Mouse (Mus musculus): Measurements from ENCODE around the gene Ace. TPM values are rescaled to one million over a fixed set of nuclear protein-coding genes. Genes with fewer than 3 reads are reported as not detected.

Gene Ace
- total and polyA plus RNA-seq, 2 experiments from 2014 or later, result 11.1 to 35.9 TPM

GRCm38 (mm10) chr11:106001718-106002117, 34.0 kb downstream of the Ace start:
- TF ChIP-seq CTCF (IDR thresholded peaks at IDR 0.05; ENCODE audit: low read depth), result peak; percentile 70
- H3K36me3 ChIP-seq (ENCODE audit: insufficient read depth, low read length), result no peaks in the 10 kb centered on the region
- no peaks in the 10 kb centered on the region for H3K9me3 ChIP-seq (ENCODE audit: low read length)
- no peak overlapping the region for H3K9ac ChIP-seq (replicated peaks; ENCODE audit: low read length)
- no peak overlapping the region for H3K27ac ChIP-seq
- no peaks in the 10 kb centered on the region for H3K27me3 ChIP-seq (ENCODE audit: insufficient read depth, low read length)
- DNase-seq (ENCODE audit: low spot score) (peak; percentile 59), ATAC-seq (no peak)
- 45% methylated on average over 4 of the region's 4 CpGs for WGBS
- H3K4me2 ChIP-seq (ENCODE audit: low read depth, low read length), result no peak overlapping the region
- no peaks in the 10 kb centered on the region for H3K4me1 ChIP-seq (ENCODE audit: insufficient read depth, low read length)
- H3K4me3 ChIP-seq (ENCODE audit: low read length), result no peak overlapping the region

- peaks cover 5% of the 10 kb centered on the region; the same call in 1 of the 2 replicates for H3K4me1 ChIP-seq (ENCODE audit: insufficient read depth, low read length)
- ATAC-seq, result no peak
- H3K36me3 ChIP-seq (ENCODE audit: insufficient read depth, low read length), result no peaks in the 10 kb centered on the region
- H3K9ac ChIP-seq (replicated peaks; ENCODE audit: low read length), result no peak overlapping the region
- no peak for TF ChIP-seq CTCF (IDR thresholded peaks at IDR 0.05; ENCODE audit: low read depth)
- no peaks in the 10 kb centered on the region for H3K9me3 ChIP-seq (ENCODE audit: low read length)
- no peaks in the 10 kb centered on the region for H3K27me3 ChIP-seq (ENCODE audit: insufficient read depth, low read length)
- no peak overlapping the region for H3K4me3 ChIP-seq (ENCODE audit: low read length)
- H3K4me2 ChIP-seq (ENCODE audit: low read depth, low read length), result no peak overlapping the region
- DNase-seq (ENCODE audit: low spot score), result no peak
- H3K27ac ChIP-seq, result no peak overlapping the region
- 89% methylated on average over 1 of the region's 1 CpGs for WGBS
Observed at GRCm38 (mm10) chr11:106004576-106004975, 36.8 kb downstream of the Ace start.

DNA sequence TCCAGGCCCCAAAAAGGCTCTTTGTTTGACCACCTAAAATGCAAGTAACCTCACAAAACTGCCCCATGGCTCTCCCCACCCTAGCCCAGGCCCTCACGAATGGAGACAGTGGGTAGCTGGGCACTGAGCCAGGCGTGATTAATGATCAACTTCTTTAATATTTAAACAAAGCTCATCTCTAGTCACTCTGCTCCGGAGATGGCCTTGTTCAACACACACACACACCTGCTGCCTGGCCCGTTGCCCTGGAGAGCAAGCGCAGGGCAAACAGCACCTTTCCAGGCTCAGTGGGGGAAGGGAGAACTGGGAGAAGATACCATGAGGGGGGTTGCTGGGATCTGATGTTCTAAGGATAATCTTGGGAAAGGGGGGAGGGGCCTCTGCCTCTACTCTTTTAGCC, 38.2 kb downstream of the Ace start:
- WGBS, result 34% methylated on average over 5 of the region's 5 CpGs
- H3K27me3 ChIP-seq (ENCODE audit: insufficient read depth, low read length), result no peaks in the 10 kb centered on the region
- DNase-seq (ENCODE audit: low spot score) (no peak), ATAC-seq (no peak)
- no peak overlapping the region for H3K27ac ChIP-seq
- H3K4me2 ChIP-seq (ENCODE audit: low read depth, low read length), result no peak overlapping the region
- H3K9me3 ChIP-seq (ENCODE audit: low read length), result no peaks in the 10 kb centered on the region
- no peak overlapping the region for H3K4me3 ChIP-seq (ENCODE audit: low read length)
- H3K4me1 ChIP-seq (ENCODE audit: insufficient read depth, low read length), result peaks cover 5% of the 10 kb centered on the region; the same call in 1 of the 2 replicates
- no peak for TF ChIP-seq CTCF (IDR thresholded peaks at IDR 0.05; ENCODE audit: low read depth)
- no peak overlapping the region for H3K9ac ChIP-seq (replicated peaks; ENCODE audit: low read length)
- H3K36me3 ChIP-seq (ENCODE audit: insufficient read depth, low read length), result no peaks in the 10 kb centered on the region

- peak within 1 kb of the TSS; percentile 14; the same call in 1 of the 2 replicates for H3K4me3 ChIP-seq (ENCODE audit: low read length)
- H3K4me1 ChIP-seq (ENCODE audit: insufficient read depth, low read length), result peaks cover 5% of the 10 kb centered on the region; the same call in 1 of the 2 replicates
- peak; percentile 48 for DNase-seq (ENCODE audit: low spot score)
- no peak for TF ChIP-seq CTCF (IDR thresholded peaks at IDR 0.05; ENCODE audit: low read depth)
- WGBS, result 1% methylated on average over 25 of the region's 25 CpGs
- no peaks in the 10 kb centered on the region for H3K9me3 ChIP-seq (ENCODE audit: low read length)
- peak within 1 kb of the TSS; percentile 55 for H3K4me2 ChIP-seq (ENCODE audit: low read depth, low read length)
- H3K27me3 ChIP-seq (ENCODE audit: insufficient read depth, low read length), result no peaks in the 10 kb centered on the region
- H3K27ac ChIP-seq, result no peak within 1 kb of the TSS
- peak; percentile 47; the same call in 1 of the 2 replicates for ATAC-seq
- no peaks in the 10 kb centered on the region for H3K36me3 ChIP-seq (ENCODE audit: insufficient read depth, low read length)
- H3K9ac ChIP-seq (replicated peaks; ENCODE audit: low read length), result no peak within 1 kb of the TSS
Observed at GRCm38 (mm10) chr11:106007821-106008220, 40.1 kb downstream of the Ace start, which contains the start of gene Kcnh6. TSS of gene Kcnh6 (plus strand) at chr11:106008124.

DNA sequence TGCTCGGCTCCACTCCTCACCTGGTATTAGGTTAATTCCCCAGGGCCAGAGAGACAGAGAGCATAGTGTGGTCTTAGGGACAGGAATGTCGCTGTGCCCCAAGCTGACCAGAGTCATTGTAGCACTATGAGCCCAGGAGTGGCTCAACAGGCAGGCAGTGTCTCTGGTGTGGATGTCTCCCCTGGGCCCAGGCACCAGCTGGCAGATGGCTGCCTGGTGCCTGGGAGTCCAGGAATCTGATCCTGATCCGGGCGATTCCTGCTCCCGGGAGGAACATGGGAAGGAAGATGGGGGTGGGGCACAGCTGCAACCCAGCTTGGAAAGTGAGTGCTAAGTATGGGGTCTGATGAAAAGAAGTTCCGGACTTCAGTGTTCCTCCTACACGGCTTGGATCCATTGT, 45.0 kb downstream of the Ace start:
- ATAC-seq (no peak), DNase-seq (ENCODE audit: low spot score) (no peak)
- Histone ChIP-seq H3K27ac (no peak overlapping the region), H3K4me2 (ENCODE audit: low read depth, low read length) (no peak overlapping the region), H3K9ac (replicated peaks; ENCODE audit: low read length) (no peak overlapping the region), H3K4me1 (ENCODE audit: insufficient read depth, low read length) (peaks cover 12% of the 10 kb centered on the region), H3K27me3 (ENCODE audit: insufficient read depth, low read length) (no peaks in the 10 kb centered on the region), H3K9me3 (ENCODE audit: low read length) (no peaks in the 10 kb centered on the region), H3K36me3 (ENCODE audit: insufficient read depth, low read length) (no peaks in the 10 kb centered on the region), H3K4me3 (ENCODE audit: low read length) (no peak overlapping the region)
- no peak for TF ChIP-seq CTCF (IDR thresholded peaks at IDR 0.05; ENCODE audit: low read depth)
- 37% methylated on average over 7 of the region's 7 CpGs for WGBS

- ATAC-seq (peak; percentile 78), DNase-seq (ENCODE audit: low spot score) (peak; percentile 85)
- TF ChIP-seq CTCF (IDR thresholded peaks at IDR 0.05; ENCODE audit: low read depth), result no peak
- Histone ChIP-seq H3K9me3 (ENCODE audit: low read length) (no peaks in the 10 kb centered on the region), H3K4me3 (ENCODE audit: low read length) (no peak overlapping the region), H3K27ac (peak overlapping the region; percentile 58), H3K36me3 (ENCODE audit: insufficient read depth, low read length) (no peaks in the 10 kb centered on the region), H3K27me3 (ENCODE audit: insufficient read depth, low read length) (no peaks in the 10 kb centered on the region), H3K9ac (replicated peaks; ENCODE audit: low read length) (0 out of 2 replicates have a peak overlapping the region, but pooled peaks have one; percentile 17), H3K4me2 (ENCODE audit: low read depth, low read length) (no peak overlapping the region), H3K4me1 (ENCODE audit: insufficient read depth, low read length) (peaks cover 8% of the 10 kb centered on the region)
- WGBS, result 40% methylated on average over 11 of the region's 11 CpGs
Observed at GRCm38 (mm10) chr11:106013556-106014225, 45.9 kb downstream of the Ace start.

- no peak overlapping the region for H3K9ac ChIP-seq (replicated peaks; ENCODE audit: low read length)
- no peak overlapping the region for H3K4me3 ChIP-seq (ENCODE audit: low read length)
- ATAC-seq (no peak), DNase-seq (ENCODE audit: low spot score) (no peak)
- H3K4me2 ChIP-seq (ENCODE audit: low read depth, low read length), result no peak overlapping the region
- no peaks in the 10 kb centered on the region for H3K36me3 ChIP-seq (ENCODE audit: insufficient read depth, low read length)
- no peak for TF ChIP-seq CTCF (IDR thresholded peaks at IDR 0.05; ENCODE audit: low read depth)
- no peaks in the 10 kb centered on the region for H3K9me3 ChIP-seq (ENCODE audit: low read length)
- H3K4me1 ChIP-seq (ENCODE audit: insufficient read depth, low read length), result peaks cover 14% of the 10 kb centered on the region
- no peaks in the 10 kb centered on the region for H3K27me3 ChIP-seq (ENCODE audit: insufficient read depth, low read length)
- H3K27ac ChIP-seq, result no peak overlapping the region
- WGBS, result 75% methylated on average over 5 of the region's 5 CpGs
Observed at GRCm38 (mm10) chr11:106016440-106016839, 48.7 kb downstream of the Ace start.

Data from hindbrain, postnatal 0 days (tissue).